Mouse (Mus musculus) liver, postnatal 0 days (tissue): Measurements from ENCODE around the gene Ube2n. TPM values are rescaled to one million over a fixed set of nuclear protein-coding genes. Genes with fewer than 3 reads are reported as not detected.

Source experiments
- ATAC-seq: fragments of 200-750 bp; cut with Nextera tagmentation; 2 replicates; pipeline ENCODE4 v1.8.0; 2017; ENCODE audit warnings: mild to moderate bottlenecking, moderate library complexity
- DNase-seq: peaks from one replicate; pipeline ENCODE4 v3.0.0-alpha.2; 2016
- H3K27ac ChIP-seq: fragments of 300-500 bp; sonication (generic); 2 replicates; pipeline ENCODE4 v1.5.1; 2014; ENCODE audit warnings: antibody characterized with exemption, moderate library complexity, mild to moderate bottlenecking, low read depth
- H3K27me3 ChIP-seq: fragments of 300-500 bp; sonication (generic); 2 replicates; pipeline ENCODE4 v1.6.1; 2014; ENCODE audit warnings: low read length, control low read depth, mixed read lengths; ENCODE audit not compliant: insufficient read depth
- H3K36me3 ChIP-seq: fragments of 300-500 bp; sonication (generic); replicated peaks from 2 replicates; pipeline ENCODE4 v1.6.1; 2014; ENCODE audit warnings: mild to moderate bottlenecking, control low read depth, low read length, moderate library complexity, mixed read lengths; ENCODE audit not compliant: insufficient read depth
- H3K4me1 ChIP-seq: fragments of 300-500 bp; sonication (generic); 2 replicates; pipeline ENCODE4 v1.6.1; 2014; ENCODE audit warnings: antibody characterized with exemption, mild to moderate bottlenecking, control low read depth; ENCODE audit not compliant: insufficient read depth
- H3K4me2 ChIP-seq: fragments of 300-500 bp; sonication (generic); 2 replicates; pipeline ENCODE4 v1.6.1; 2014; ENCODE audit warnings: low read depth, mild to moderate bottlenecking, low read length, moderate library complexity, mixed read lengths
- H3K4me3 ChIP-seq: fragments of 300-500 bp; sonication (generic); 2 replicates; pipeline ENCODE4 v1.5.1; 2014; ENCODE audit warnings: low read depth, low read length
- H3K9ac ChIP-seq: fragments of 300-500 bp; sonication (generic); replicated peaks from 2 replicates; pipeline ENCODE4 v1.6.1; 2014; ENCODE audit warnings: mild to moderate bottlenecking, moderate library complexity
- H3K9me3 ChIP-seq: fragments of 300-500 bp; sonication (generic); 2 replicates; pipeline ENCODE4 v1.6.1; 2016; ENCODE audit warnings: mild to moderate bottlenecking, control low read depth, low read length, mixed read lengths
- CTCF ChIP-seq: sonication (generic); IDR thresholded peaks from 2 replicates; pipeline ENCODE4 v1.5.1; 2016; ENCODE audit warnings: antibody characterized with exemption, low read depth
- EP300 ChIP-seq: IDR thresholded peaks from 2 replicates; pipeline ENCODE4 v1.6.1; 2016; ENCODE audit warnings: antibody characterized with exemption, low read depth, mild to moderate bottlenecking
- WGBS: fragments of 180-500 bp; shearing (Covaris S2); extraction: QIAGEN DNeasy Blood & Tissue Kit; methylation state at CpG from one replicate; pipeline ENCODE4 v1.1.7; 2014; ENCODE audit not compliant: insufficient replicate concordance; 5-methylcytosine and 5-hydroxymethylcytosine counted together
- polyA plus RNA-seq: library from polyadenylated mRNA; unstranded; fragments of >200 nt; fragmentation: Nextera tagmentation; extraction: Ambion mirVana; gene quantifications from 2 replicates; pipeline ENCODE4 v1.2.1, GENCODE M21; 2015

Gene Ube2n
- polyA plus RNA-seq, 1 experiment from 2014 or later, result 92.7 TPM

GRCm38 (mm10) chr10:95532916-95533315, 18.0 kb downstream of the Ube2n start:
- no peaks in the 10 kb centered on the region for H3K27me3 ChIP-seq
- no peak overlapping the region for H3K4me3 ChIP-seq
- H3K9ac ChIP-seq, result no peak overlapping the region
- H3K36me3 ChIP-seq, result no peaks in the 10 kb centered on the region
- H3K9me3 ChIP-seq, result no peaks in the 10 kb centered on the region
- H3K27ac ChIP-seq, result no peak overlapping the region
- H3K4me1 ChIP-seq, result peaks cover 18% of the 10 kb centered on the region
- H3K4me2 ChIP-seq, result no peak overlapping the region
- 65% methylated on average over 5 of the region's 5 CpGs for WGBS
- TF ChIP-seq CTCF (no peak), EP300 (no peak)
- no peak for ATAC-seq
- no peak for DNase-seq

DNA sequence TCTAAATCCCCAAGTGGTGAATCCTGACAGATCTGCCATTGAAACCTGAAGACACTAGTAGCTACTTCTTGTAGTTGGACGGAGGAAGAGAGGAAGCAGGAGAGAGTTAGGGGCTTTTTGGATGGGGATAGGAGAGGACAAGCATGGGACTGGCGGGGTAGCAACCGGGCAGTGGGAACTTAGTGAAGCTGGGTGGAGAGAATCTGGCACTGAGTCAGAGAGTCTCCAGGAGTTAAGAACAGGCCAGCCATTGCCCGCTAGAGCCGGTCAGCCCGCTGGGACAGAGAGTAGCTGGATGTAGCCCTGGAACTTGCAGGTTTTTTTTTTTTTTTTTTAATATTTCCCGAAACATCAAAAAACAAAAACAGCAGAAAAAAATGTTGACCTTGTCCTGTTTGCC, 18.4 kb downstream of the Ube2n start:
- DNase-seq (no peak), ATAC-seq (no peak)
- H3K4me3 ChIP-seq, result no peak overlapping the region
- TF ChIP-seq EP300 (no peak), CTCF (no peak)
- H3K27ac ChIP-seq, result no peak overlapping the region
- no peaks in the 10 kb centered on the region for H3K36me3 ChIP-seq
- H3K4me2 ChIP-seq, result no peak overlapping the region
- peaks cover 18% of the 10 kb centered on the region for H3K4me1 ChIP-seq
- no peaks in the 10 kb centered on the region for H3K27me3 ChIP-seq
- H3K9ac ChIP-seq, result no peak overlapping the region
- no peaks in the 10 kb centered on the region for H3K9me3 ChIP-seq
- 85% methylated on average over 7 of the region's 7 CpGs for WGBS

GRCm38 (mm10) chr10:95535399-95536221, 20.7 kb downstream of the Ube2n start:
- 79% methylated on average over 8 of the region's 8 CpGs for WGBS
- no peak overlapping the region for H3K27ac ChIP-seq
- no peaks in the 10 kb centered on the region for H3K27me3 ChIP-seq
- H3K4me3 ChIP-seq, result no peak overlapping the region
- H3K4me1 ChIP-seq, result peaks cover 8% of the 10 kb centered on the region
- ATAC-seq (no peak), DNase-seq (no peak)
- H3K4me2 ChIP-seq, result no peak overlapping the region
- H3K9me3 ChIP-seq, result no peaks in the 10 kb centered on the region
- TF ChIP-seq CTCF, result 0 out of 2 replicates have a peak, but pooled peaks have one; percentile 5
- TF ChIP-seq EP300, result no peak
- no peaks in the 10 kb centered on the region for H3K36me3 ChIP-seq
- H3K9ac ChIP-seq, result no peak overlapping the region

DNA sequence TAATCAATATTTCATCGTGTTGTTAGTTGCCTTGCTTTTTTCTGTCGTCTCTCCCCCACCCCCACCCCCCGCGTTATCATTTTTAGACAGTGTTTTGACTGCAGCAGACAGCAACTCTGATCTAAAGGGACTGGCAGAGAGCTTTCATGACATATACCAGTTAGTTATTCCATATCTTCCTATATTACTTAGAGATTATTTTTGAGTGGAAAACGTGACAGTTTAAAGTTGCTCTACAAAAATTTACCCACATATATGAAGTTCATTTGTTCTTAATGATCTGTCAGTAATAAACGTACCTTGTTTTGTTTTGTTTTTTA, 21.2 kb downstream of the Ube2n start:
- no peak overlapping the region for H3K9ac ChIP-seq
- H3K36me3 ChIP-seq, result no peaks in the 10 kb centered on the region
- no peak overlapping the region for H3K27ac ChIP-seq
- H3K27me3 ChIP-seq, result no peaks in the 10 kb centered on the region
- 61% methylated on average over 6 of the region's 6 CpGs for WGBS
- no peak for ATAC-seq
- H3K4me2 ChIP-seq, result no peak overlapping the region
- H3K4me1 ChIP-seq, result peaks cover 6% of the 10 kb centered on the region; the same call in 1 of the 2 replicates
- DNase-seq, result no peak
- no peaks in the 10 kb centered on the region for H3K9me3 ChIP-seq
- no peak for TF ChIP-seq EP300
- no peak for TF ChIP-seq CTCF
- H3K4me3 ChIP-seq, result no peak overlapping the region

GRCm38 (mm10) chr10:95539260-95539659, 24.3 kb downstream of the Ube2n start:
- WGBS, result 86% methylated on average over 3 of the region's 3 CpGs
- Histone ChIP-seq H3K4me3 (no peak overlapping the region), H3K27ac (no peak overlapping the region), H3K4me1 (no peaks in the 10 kb centered on the region), H3K36me3 (peaks cover 11% of the 10 kb centered on the region), H3K27me3 (no peaks in the 10 kb centered on the region), H3K9me3 (no peaks in the 10 kb centered on the region), H3K4me2 (no peak overlapping the region), H3K9ac (no peak overlapping the region)
- TF ChIP-seq CTCF, result no peak
- ATAC-seq (no peak), DNase-seq (no peak)

DNA sequence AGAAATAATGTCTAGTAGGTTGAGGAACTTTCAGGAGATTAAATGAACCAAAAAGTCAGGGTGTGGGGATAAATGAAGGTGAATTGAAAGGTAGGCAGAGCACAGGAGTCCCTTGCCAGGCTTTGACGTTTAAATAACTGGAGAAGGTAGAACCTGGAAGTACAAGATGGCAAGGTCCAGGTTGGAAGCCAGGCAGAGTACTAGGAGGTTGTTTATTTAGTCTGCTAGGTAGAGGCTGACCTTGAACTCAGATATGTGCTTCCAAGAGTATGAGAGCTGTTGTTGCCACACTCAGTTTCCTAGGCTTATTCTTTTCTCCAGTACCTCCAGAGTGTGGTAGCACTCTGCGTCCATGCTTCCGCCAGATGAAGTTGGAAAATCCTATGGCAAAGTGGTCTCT, 24.9 kb downstream of the Ube2n start:
- DNase-seq (no peak), ATAC-seq (no peak)
- H3K4me2 ChIP-seq, result no peak overlapping the region
- no peaks in the 10 kb centered on the region for H3K27me3 ChIP-seq
- peaks cover 16% of the 10 kb centered on the region for H3K36me3 ChIP-seq
- no peak overlapping the region for H3K27ac ChIP-seq
- no peak overlapping the region for H3K9ac ChIP-seq
- no peak overlapping the region for H3K4me3 ChIP-seq
- H3K9me3 ChIP-seq, result no peaks in the 10 kb centered on the region
- no peak for TF ChIP-seq CTCF
- TF ChIP-seq EP300, result no peak
- no peaks in the 10 kb centered on the region for H3K4me1 ChIP-seq
- WGBS, result 79% methylated on average over 3 of the region's 3 CpGs
